Mouse (Mus musculus): ENCODE measurements around the gene Cdk17. TPM values are rescaled to one million over a fixed set of nuclear protein-coding genes. Genes with fewer than 3 reads are reported as not detected.

Gene Cdk17
- polyA plus RNA-seq, 1 experiment: 4.3 TPM

DNA sequence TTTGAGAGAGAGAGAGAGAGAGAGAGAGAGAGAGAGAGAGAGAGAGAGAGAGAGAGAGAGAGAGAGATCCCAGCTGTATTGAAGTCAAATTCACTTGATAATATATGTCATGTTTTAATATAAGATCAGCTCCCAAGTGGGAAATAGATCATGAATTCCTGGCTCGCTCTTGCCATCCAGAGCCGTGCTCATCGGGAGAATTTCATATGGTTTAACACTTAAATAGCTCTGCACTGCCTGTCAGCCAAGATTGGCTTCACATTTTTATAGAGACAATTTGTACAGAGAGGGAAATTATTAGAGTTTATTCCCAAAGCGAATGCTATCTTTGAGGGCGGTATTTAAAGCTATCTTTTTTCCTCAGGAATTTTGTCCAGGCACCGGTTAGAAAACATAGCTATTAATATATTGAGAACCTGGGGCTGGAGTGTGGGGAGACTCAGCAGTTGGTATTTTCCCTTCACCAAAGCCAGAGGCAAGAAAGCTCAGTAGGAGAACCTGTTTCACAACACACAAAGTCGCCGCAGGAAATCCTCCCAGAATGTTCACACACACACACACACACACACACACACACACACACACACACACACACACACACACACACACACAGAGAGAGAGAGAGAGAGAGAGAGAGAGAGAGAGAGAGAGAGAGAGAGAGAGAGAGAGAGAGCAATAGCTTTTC is 17.9 kb upstream of the Cdk17 start:
- 33% methylated on average over 8 of the region's 8 CpGs for WGBS
- no peak overlapping the region for H3K4me3 ChIP-seq (ENCODE audit: low read depth, low read length)
- H3K4me1 ChIP-seq (ENCODE audit: control insufficient read depth, insufficient read depth, insufficient read length, low read length): no peaks in the 10 kb centered on the region
- TF ChIP-seq POLR2A (IDR thresholded peaks at IDR 0.05; ENCODE audit: low read depth, low read length) (no peak), CTCF (IDR thresholded peaks at IDR 0.05; ENCODE audit: extremely low read depth, insufficient read length, insufficient replicate concordance, low read depth, low read length) (no peak)
- H3K27me3 ChIP-seq (ENCODE audit: control insufficient read depth, insufficient read depth, low read length): peaks cover 2% of the 10 kb centered on the region; the same call in 1 of the 2 replicates
- H3K36me3 ChIP-seq (ENCODE audit: control insufficient read depth, insufficient read depth, low read length): no peaks in the 10 kb centered on the region
- H3K27ac ChIP-seq (ENCODE audit: insufficient read depth, low read depth, low read length): no peak overlapping the region

DNA sequence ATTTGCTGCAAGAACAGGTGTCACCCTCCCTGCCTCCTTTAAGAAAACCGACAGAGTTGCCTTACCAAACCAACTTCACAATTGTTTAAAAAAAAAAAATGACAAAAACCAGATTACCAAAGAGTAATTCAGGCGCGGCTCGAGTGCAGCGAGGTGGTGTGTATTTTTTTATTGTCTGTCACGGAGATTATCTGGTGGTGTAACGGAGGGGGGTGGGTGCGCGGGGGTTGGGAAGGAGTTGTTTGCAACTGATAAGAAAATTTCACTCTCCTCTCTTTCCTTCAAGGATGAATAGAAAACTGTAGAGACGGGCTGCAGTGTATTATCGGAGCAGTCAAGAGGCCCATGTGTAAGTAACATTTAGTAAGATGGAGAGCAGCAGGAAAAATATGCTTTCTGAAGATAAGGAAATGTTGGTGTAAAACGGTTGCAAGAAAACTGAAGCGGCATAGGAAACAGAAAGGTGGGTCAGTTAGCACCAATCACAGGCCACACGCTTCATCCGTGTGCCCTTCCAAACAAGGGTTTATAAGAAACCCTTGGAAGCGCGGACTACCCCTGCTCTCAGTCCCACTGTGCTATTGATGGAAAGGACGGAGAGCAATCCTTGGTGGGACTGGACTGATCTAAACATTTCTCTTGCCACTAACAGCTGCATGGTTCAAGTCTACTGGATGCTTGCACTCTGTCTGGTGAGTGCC is 17.2 kb upstream of the Cdk17 start:
- H3K36me3 ChIP-seq (ENCODE audit: control insufficient read depth, insufficient read depth, low read length): no peaks in the 10 kb centered on the region
- peaks cover 2% of the 10 kb centered on the region; the same call in 1 of the 2 replicates for H3K27me3 ChIP-seq (ENCODE audit: control insufficient read depth, insufficient read depth, low read length)
- no peak overlapping the region for H3K4me3 ChIP-seq (ENCODE audit: low read depth, low read length)
- TF ChIP-seq POLR2A (IDR thresholded peaks at IDR 0.05; ENCODE audit: low read depth, low read length) (no peak), CTCF (IDR thresholded peaks at IDR 0.05; ENCODE audit: extremely low read depth, insufficient read length, insufficient replicate concordance, low read depth, low read length) (no peak)
- 18% methylated on average over 18 of the region's 18 CpGs for WGBS
- no peaks in the 10 kb centered on the region for H3K4me1 ChIP-seq (ENCODE audit: control insufficient read depth, insufficient read depth, insufficient read length, low read length)
- H3K27ac ChIP-seq (ENCODE audit: insufficient read depth, low read depth, low read length): no peak overlapping the region

DNA sequence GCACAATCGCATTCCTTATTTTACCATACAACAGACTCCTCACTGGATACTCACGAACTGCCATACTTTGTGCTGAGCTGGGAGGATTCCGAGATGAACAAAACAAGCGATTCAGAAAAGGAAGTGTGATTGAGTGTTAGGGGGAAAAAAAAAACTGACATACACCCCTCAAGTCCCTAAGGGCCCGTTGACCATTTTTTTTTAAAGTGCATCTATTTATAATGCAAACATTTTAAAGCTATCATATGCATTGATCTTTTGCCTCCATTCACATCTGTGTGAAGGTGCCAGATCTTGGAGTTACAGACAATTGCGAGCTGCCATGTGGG is 16.7 kb upstream of the Cdk17 start:
- no peak for TF ChIP-seq POLR2A (IDR thresholded peaks at IDR 0.05; ENCODE audit: low read depth, low read length)
- TF ChIP-seq CTCF (IDR thresholded peaks at IDR 0.05; ENCODE audit: extremely low read depth, insufficient read length, insufficient replicate concordance, low read depth, low read length): no peak
- H3K27me3 ChIP-seq (ENCODE audit: control insufficient read depth, insufficient read depth, low read length): peaks cover 2% of the 10 kb centered on the region; the same call in 1 of the 2 replicates
- 70% methylated on average over 6 of the region's 6 CpGs for WGBS
- H3K4me3 ChIP-seq (ENCODE audit: low read depth, low read length): no peak overlapping the region
- no peaks in the 10 kb centered on the region for H3K4me1 ChIP-seq (ENCODE audit: control insufficient read depth, insufficient read depth, insufficient read length, low read length)
- H3K27ac ChIP-seq (ENCODE audit: insufficient read depth, low read depth, low read length): no peak overlapping the region
- no peaks in the 10 kb centered on the region for H3K36me3 ChIP-seq (ENCODE audit: control insufficient read depth, insufficient read depth, low read length)

GRCm38 (mm10) chr10:93144579-93144978 is 16.1 kb upstream of the Cdk17 start:
- TF ChIP-seq POLR2A (IDR thresholded peaks at IDR 0.05; ENCODE audit: low read depth, low read length) (no peak), CTCF (IDR thresholded peaks at IDR 0.05; ENCODE audit: extremely low read depth, insufficient read length, insufficient replicate concordance, low read depth, low read length) (no peak)
- Histone ChIP-seq H3K27me3 (ENCODE audit: control insufficient read depth, insufficient read depth, low read length) (peaks cover 2% of the 10 kb centered on the region; the same call in 1 of the 2 replicates), H3K36me3 (ENCODE audit: control insufficient read depth, insufficient read depth, low read length) (no peaks in the 10 kb centered on the region), H3K27ac (ENCODE audit: insufficient read depth, low read depth, low read length) (no peak overlapping the region), H3K4me3 (ENCODE audit: low read depth, low read length) (no peak overlapping the region), H3K4me1 (ENCODE audit: control insufficient read depth, insufficient read depth, insufficient read length, low read length) (no peaks in the 10 kb centered on the region)
- 31% methylated on average over 1 of the region's 1 CpGs for whole genome bisulfite sequencing

DNA sequence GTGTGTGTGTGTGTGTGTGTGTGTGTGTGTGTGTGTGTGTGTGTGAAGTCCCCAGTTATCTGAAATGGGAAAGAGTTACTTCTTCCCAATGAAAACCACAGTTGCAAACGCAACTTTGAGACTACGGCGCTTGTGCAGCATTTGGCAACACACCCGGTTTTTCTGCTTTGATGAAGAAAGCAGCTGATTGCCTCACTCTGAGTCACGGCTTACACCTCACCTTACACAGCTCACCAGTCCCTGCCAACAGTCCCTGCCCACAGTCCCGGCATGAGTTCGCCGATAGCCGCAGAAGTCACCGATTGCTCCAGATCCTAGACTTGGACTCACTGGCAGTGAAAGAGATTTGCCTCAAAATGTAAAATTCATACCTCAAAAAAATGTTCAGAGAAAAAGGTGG is 15.6 kb upstream of the Cdk17 start:
- TF ChIP-seq CTCF (IDR thresholded peaks at IDR 0.05; ENCODE audit: extremely low read depth, insufficient read length, insufficient replicate concordance, low read depth, low read length): no peak
- no peak for TF ChIP-seq POLR2A (IDR thresholded peaks at IDR 0.05; ENCODE audit: low read depth, low read length)
- H3K4me3 ChIP-seq (ENCODE audit: low read depth, low read length): no peak overlapping the region
- WGBS: 62% methylated on average over 10 of the region's 10 CpGs
- no peak overlapping the region for H3K27ac ChIP-seq (ENCODE audit: insufficient read depth, low read depth, low read length)
- no peaks in the 10 kb centered on the region for H3K36me3 ChIP-seq (ENCODE audit: control insufficient read depth, insufficient read depth, low read length)
- H3K27me3 ChIP-seq (ENCODE audit: control insufficient read depth, insufficient read depth, low read length): peaks cover 2% of the 10 kb centered on the region; the same call in 1 of the 2 replicates
- H3K4me1 ChIP-seq (ENCODE audit: control insufficient read depth, insufficient read depth, insufficient read length, low read length): no peaks in the 10 kb centered on the region

GRCm38 (mm10) chr10:93146601-93147000 is 14.1 kb upstream of the Cdk17 start:
- H3K36me3 ChIP-seq (ENCODE audit: control insufficient read depth, insufficient read depth, low read length): no peaks in the 10 kb centered on the region
- WGBS: 82% methylated on average over 4 of the region's 4 CpGs
- no peak overlapping the region for H3K27ac ChIP-seq (ENCODE audit: insufficient read depth, low read depth, low read length)
- H3K4me1 ChIP-seq (ENCODE audit: control insufficient read depth, insufficient read depth, insufficient read length, low read length): no peaks in the 10 kb centered on the region
- peaks cover 2% of the 10 kb centered on the region; the same call in 1 of the 2 replicates for H3K27me3 ChIP-seq (ENCODE audit: control insufficient read depth, insufficient read depth, low read length)
- TF ChIP-seq POLR2A (IDR thresholded peaks at IDR 0.05; ENCODE audit: low read depth, low read length) (no peak), CTCF (IDR thresholded peaks at IDR 0.05; ENCODE audit: extremely low read depth, insufficient read length, insufficient replicate concordance, low read depth, low read length) (no peak)
- H3K4me3 ChIP-seq (ENCODE audit: low read depth, low read length): no peak overlapping the region

DNA sequence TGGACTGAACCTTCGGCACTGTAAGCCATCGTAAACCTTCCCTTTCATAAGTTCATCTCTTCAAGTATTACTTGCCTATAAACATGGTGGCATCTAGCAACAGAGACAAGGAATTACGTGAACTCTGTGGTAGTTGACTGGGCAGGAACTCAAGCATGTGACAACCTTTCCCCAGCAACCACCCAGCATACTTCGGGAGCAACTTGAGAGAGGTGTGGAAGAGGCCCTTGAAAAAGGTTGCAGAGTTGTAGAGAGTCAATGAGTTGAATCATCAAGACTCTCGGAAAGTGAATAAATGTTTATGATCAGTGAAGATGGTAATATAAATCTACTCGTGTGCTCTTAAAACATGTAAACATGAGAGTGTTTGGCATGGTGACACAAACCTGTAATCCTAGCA is 13.0 kb upstream of the Cdk17 start:
- 79% methylated on average over 6 of the region's 6 CpGs for WGBS
- no peaks in the 10 kb centered on the region for H3K4me1 ChIP-seq (ENCODE audit: control insufficient read depth, insufficient read depth, insufficient read length, low read length)

More for the DNA sequence above, 13.0 kb upstream of the Cdk17 start:
- TF ChIP-seq POLR2A (IDR thresholded peaks at IDR 0.05; ENCODE audit: low read depth, low read length) (no peak), CTCF (IDR thresholded peaks at IDR 0.05; ENCODE audit: extremely low read depth, insufficient read length, insufficient replicate concordance, low read depth, low read length) (no peak)
- Histone ChIP-seq H3K36me3 (ENCODE audit: control insufficient read depth, insufficient read depth, low read length) (no peaks in the 10 kb centered on the region), H3K27ac (ENCODE audit: insufficient read depth, low read depth, low read length) (no peak overlapping the region), H3K27me3 (ENCODE audit: control insufficient read depth, insufficient read depth, low read length) (no peaks in the 10 kb centered on the region), H3K4me3 (ENCODE audit: low read depth, low read length) (no peak overlapping the region)

Data from small intestine, adult 2 months (tissue).